Mouse (Mus musculus): ENCODE data around the gene Ap1s3.

Ap1s3 gene

DNA sequence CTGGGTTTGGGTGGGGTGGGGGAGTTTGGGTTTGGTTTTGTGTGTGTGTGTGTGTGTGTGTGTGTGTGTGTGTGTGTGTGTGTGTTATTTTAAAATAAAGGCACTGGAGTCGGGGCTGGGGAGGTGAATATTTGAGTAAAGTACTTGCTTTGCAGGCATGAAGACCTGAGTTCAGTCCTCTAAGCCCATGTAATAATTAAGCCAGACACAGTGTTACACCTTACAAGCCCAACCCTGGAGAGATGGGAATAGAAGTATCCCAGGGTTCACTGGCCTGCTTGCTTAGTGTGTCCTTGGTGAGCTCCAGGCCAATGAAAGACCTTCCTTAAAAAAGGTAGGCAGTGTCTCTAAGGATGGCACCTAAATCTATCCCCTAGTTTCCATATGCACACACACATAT lies 80.7 kb downstream of the Ap1s3 start:
- DNase-seq, result peak in 1 of 2 experiments; percentile 33

DNA sequence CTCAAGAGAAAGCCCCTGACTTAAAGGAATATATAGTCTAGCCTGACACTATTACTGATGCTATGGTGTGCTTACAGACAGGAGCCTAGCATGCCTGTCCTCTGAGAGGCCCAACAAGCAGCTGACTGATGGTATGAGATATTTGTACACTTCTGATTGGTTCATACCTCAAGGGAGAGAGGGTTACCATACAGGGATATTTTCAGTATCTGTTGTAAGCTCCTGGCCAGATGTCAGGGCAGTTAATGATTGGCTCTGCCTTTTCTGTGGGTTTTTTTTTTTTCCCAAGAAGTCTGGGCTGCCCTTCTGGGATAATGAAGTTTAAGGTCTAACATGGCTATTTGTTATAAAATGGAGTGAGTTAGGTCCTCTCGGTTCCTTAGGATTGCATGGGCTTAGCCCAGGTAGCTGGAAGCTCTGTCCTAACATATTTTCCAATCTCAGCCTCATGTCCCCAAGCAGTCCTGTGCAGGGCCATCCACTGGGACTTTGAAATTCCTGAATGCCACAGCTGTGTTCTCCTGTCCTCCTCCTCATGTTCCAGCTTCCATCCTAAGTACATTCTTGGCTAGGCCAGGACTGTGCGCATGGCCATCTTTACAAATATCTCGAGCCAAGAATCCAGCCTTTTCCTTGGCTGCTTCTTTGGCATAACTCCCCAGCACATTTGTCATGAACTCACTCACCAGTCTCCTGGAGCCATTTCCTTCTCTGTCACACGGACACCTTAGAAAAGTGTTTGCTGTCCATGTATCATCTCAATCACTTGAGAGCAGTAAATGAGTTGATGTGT lies 81.6 kb downstream of the Ap1s3 start:
- peak; percentile 34 to 47 for DNase-seq

DNA sequence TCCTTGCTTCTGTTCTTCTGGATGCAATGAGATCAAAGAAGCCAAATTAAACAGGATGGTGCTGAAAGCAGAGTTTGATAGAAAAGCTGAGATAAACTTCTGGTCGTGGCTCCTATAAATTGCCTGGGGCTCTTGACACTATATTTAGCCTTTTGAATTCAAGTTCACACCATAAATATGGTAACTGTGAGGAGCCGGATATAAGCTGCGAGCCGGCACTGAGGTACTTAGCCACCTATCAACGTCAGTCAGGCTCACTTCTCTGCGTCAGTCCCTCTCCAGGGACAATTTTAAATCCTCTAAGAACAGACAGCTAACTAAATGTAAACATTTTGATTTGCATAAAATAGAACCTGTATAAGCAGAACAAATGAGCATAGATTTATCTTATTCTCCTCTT lies 82.3 kb downstream of the Ap1s3 start:
- DNase-seq, result no peak

DNA sequence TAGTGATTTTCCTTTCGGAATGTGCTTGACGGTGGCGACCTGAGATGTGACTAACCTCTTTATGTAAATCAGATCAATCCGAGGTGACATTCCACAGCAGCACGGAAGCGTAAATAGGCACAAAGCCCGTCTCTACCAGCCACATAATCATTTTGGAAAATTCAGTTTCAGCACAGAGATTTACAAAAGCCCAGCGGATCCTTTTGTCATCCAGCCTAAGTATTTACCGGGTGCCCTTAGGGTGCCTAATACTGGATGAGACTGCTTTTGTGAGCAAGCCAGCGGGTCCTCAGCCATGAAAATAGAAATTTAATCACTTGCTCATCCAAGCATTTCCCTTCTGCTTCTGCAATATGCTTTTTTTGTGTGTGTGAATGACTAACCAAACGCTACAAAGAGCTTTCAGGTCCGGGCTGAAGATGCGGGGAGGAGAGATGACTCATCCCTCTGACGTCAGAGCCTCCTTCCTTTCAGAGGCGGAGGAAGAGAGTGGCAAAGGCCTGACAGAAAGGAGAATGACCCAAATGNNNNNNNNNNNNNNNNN lies 90.6 kb downstream of the Ap1s3 start:
- peak; percentile 24 to 39 for DNase-seq

DNA sequence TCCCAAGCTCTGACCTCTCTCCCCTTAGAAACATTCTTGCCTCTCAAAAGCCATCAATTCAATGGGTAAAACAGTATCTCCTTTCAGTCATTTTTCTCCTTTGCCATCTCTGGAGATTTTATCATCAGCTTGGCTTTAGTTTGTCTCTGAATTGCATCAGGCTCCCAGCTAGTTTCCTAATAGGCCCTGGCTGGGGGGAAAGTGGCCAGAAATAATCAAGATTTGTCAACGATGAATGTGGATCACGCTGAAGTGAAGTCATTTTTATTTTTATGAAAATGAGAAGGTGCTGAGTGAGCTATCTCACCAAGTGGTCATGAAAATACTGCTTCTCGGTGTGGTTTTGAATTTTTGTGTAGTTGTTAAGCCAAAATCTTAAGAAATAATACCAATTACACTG lies 94.4 kb downstream of the Ap1s3 start:
- DNase-seq, result no peak

DNA sequence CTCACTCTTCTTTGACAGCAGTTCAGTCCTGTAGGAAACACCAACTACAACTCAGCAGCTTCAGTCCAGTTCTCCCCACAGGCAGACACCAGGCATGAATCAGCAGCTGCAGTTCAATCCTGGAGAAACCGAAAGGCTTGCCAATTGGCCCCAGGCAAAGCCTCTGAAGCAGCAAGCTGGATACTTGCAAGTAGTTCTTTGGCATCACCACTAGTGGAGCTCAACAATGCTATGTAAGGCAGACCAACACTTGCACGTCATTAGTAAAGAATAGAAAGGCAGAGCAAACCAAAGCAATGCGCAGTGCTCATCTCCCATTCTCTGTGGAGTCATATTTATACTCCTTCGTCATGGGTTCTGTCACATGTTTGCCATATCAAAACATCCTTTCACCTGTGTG lies 99.9 kb downstream of the Ap1s3 start:
- DNase-seq, result no peak

DNA sequence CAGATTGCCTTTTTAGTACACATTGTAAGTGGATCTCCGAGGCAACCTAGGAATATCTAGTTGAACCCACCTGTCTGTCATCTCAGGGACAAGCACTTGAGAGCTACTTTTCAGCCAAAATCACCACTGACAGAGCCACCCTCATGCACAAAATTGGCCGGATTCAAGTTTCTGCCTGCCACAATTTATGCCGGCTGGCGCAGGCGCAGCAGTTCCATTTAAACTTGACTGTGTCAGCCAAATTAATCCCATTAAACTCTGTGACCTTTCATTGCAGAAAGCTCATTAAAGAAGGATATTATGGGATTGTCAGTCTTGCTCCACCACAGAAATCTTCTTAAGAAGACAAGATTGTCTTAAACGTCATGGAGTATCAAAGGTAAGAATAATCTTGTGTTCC lies 100.6 kb downstream of the Ap1s3 start:
- DNase-seq, result no peak

DNA sequence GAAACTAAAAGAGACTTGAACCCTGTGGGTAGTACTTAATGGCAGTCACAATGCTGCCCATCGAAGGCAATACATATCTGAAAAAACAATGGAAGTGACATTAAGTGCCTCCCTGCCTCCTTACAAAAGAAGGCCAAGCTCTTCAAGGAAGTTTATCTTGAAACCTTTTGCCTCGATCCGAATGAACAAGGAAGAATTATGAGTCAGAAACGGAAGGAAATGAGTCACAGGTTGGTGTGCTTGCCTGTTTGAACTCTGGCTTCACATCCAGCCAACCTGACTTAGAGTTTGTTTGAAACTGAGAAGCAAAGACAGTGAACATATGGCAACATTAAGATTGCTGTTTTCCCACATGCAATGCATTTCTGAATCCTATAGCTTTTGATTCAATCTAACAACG lies 110.6 kb downstream of the Ap1s3 start:
- DNase-seq, result no peak

All from kidney, adult 8-10 months (tissue).